Mouse (Mus musculus): Measurements from ENCODE around the gene Invs.

GRCm38 (mm10) chr4:48273119-48273829, 6.3 kb upstream of the Invs start:
- TF ChIP-seq MAX (IDR thresholded peaks at IDR 0.05; ENCODE audit: low read depth) (no peak), TCF12 (IDR thresholded peaks at IDR 0.05; ENCODE audit: insufficient read depth, poor library complexity, severe bottlenecking) (no peak), POLR2A (IDR thresholded peaks at IDR 0.05; ENCODE audit: insufficient read length, low read depth) (no peak), USF1 (IDR thresholded peaks at IDR 0.05; ENCODE audit: low read depth) (no peak), MYOG (IDR thresholded peaks at IDR 0.05; ENCODE audit: control insufficient read depth in 1 of 3, insufficient read depth in 1 of 3, insufficient read length in 2 of 3, low read depth in 2 of 3) (no peak), REST (IDR thresholded peaks at IDR 0.05; ENCODE audit: insufficient read depth, insufficient read length) (no peak), E2F4 (IDR thresholded peaks at IDR 0.05; ENCODE audit: insufficient read depth) (no peak), MYOD1 (IDR thresholded peaks at IDR 0.05; ENCODE audit: control insufficient read depth in 1 of 3, insufficient read length in 2 of 3, low read depth in 2 of 3) (no peak), CEBPB (IDR thresholded peaks at IDR 0.05; ENCODE audit: insufficient read depth, poor library complexity, severe bottlenecking) (no peak)
